ENCODE assay signal across 7 mouse cellular contexts in the genomic region with DNA sequence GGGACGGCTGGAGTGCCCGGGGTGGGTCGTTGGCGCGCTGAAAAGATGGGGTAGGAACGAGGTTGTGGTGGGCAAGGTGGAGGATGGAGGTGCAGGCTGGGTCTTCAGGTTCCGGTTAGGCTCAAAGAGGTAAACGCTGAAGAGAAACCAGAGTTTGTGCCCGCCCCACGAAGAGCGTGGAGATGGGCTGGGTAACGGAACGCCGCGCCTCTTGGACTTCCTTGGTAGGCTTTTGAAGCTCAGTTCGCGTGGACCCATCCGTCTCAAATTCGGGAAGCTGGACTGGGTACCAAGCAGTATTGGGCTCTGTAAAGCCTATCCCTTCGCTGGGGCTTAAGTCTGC. TPM values are rescaled to one million over a fixed set of nuclear protein-coding genes. Genes with fewer than 3 reads are reported as not detected.
DNase-seq lines count a peak whose midpoint lies in the region; ATAC-seq and TF ChIP-seq lines count a peak whose summit lies in the region.

No protein-coding gene starts in this region.

- TF ChIP-seq POLR2A in bone marrow macrophage, adult 2 months (IDR thresholded peaks at IDR 0.05; ENCODE audit: borderline replicate concordance, low read depth, low read length) = no peak

- DNase-seq in right cerebral cortex, postnatal 10 days (ENCODE audit: low spot score in 2 of 2) = peak; percentile 66 to 70
- no peak for DNase-seq in right cerebral cortex, postnatal 25 days
- peak; percentile 59 for DNase-seq in kidney, postnatal 14 days
- DNase-seq in lung, postnatal 14 days = peak; percentile 54

- H3K9ac ChIP-seq in forebrain, embryonic 16.5 days (replicated peaks; ENCODE audit: low read depth, low read length) = peak overlapping the region; percentile 64
- peak overlapping the region; percentile 73 for H3K9ac ChIP-seq in stomach, embryonic 15.5 days

- no peak for TF ChIP-seq CTCF in bone marrow macrophage, adult 2 months (IDR thresholded peaks at IDR 0.05; ENCODE audit: low read depth, low read length)

- peaks cover 4% of the 10 kb centered on the region; the same call in 1 of the 2 replicates for H3K36me3 ChIP-seq in forebrain, embryonic 16.5 days (ENCODE audit: control insufficient read depth, insufficient read depth)
- H3K36me3 ChIP-seq in stomach, embryonic 15.5 days = peaks cover 9% of the 10 kb centered on the region; the same call in 1 of the 2 replicates

- 0% methylated on average over 20 of the region's 20 CpGs for WGBS in forebrain, embryonic 16.5 days
- WGBS in stomach, embryonic 15.5 days = 0% methylated on average over 20 of the region's 20 CpGs

- ATAC-seq in forebrain, embryonic 16.5 days = no peak
- ATAC-seq in stomach, embryonic 15.5 days (ENCODE audit: insufficient read depth, low FRiP score, low read depth) = peak; percentile 2; the same call in 1 of the 2 replicates

- peak overlapping the region; percentile 81 for H3K27ac ChIP-seq in bone marrow macrophage, adult 2 months (ENCODE audit: insufficient read depth, low read depth, low read length)
- H3K27ac ChIP-seq in forebrain, embryonic 16.5 days (ENCODE audit: low read length) = peak overlapping the region; percentile 71
- peak overlapping the region; percentile 86 for H3K27ac ChIP-seq in stomach, embryonic 15.5 days

- no peaks in the 10 kb centered on the region for H3K27me3 ChIP-seq in forebrain, embryonic 16.5 days (replicated peaks; ENCODE audit: control insufficient read depth, insufficient read depth, low read length)
- H3K27me3 ChIP-seq in stomach, embryonic 15.5 days (replicated peaks) = no peaks in the 10 kb centered on the region

- H3K9me3 ChIP-seq in forebrain, embryonic 16.5 days (ENCODE audit: control insufficient read depth, low read length) = no peaks in the 10 kb centered on the region
- H3K9me3 ChIP-seq in stomach, embryonic 15.5 days = no peaks in the 10 kb centered on the region

- peak overlapping the region; percentile 81 for H3K4me2 ChIP-seq in forebrain, embryonic 16.5 days (ENCODE audit: low read length)
- H3K4me2 ChIP-seq in stomach, embryonic 15.5 days = peak overlapping the region; percentile 79

- H3K4me3 ChIP-seq in bone marrow macrophage, adult 2 months (ENCODE audit: insufficient read depth, low read length) = peak overlapping the region; percentile 68
- peak overlapping the region; percentile 64 for H3K4me3 ChIP-seq in forebrain, embryonic 16.5 days (replicated peaks; ENCODE audit: low read length)
- H3K4me3 ChIP-seq in stomach, embryonic 15.5 days (replicated peaks) = peak overlapping the region; percentile 86

- H3K4me1 ChIP-seq in bone marrow macrophage, adult 2 months (ENCODE audit: control insufficient read depth, insufficient read depth, low read length) = peaks cover 13% of the 10 kb centered on the region
- H3K4me1 ChIP-seq in forebrain, embryonic 16.5 days (replicated peaks; ENCODE audit: control insufficient read depth, insufficient read depth, low read length) = peaks cover 17% of the 10 kb centered on the region
- H3K4me1 ChIP-seq in stomach, embryonic 15.5 days = peaks cover 17% of the 10 kb centered on the region; the same call in 1 of the 2 replicates

RNA-seq across cellular contexts. Expression of a gene that starts 0.5 kb away (rescaled TPM):
- polyA plus RNA-seq in bone marrow macrophage, adult 2 months (2012; ENCODE audit: insufficient read depth, insufficient read length, missing spikeins) = 89.1 and 109 TPM in 2 replicates
- polyA plus RNA-seq in forebrain, embryonic 16.5 days (2015; fragmentation: Nextera tagmentation; extraction: Ambion mirVana) = 1,084 and 1,214 TPM in 2 replicates
- 1,196 and 1,237 TPM in 2 replicates for polyA plus RNA-seq in stomach, embryonic 15.5 days (2015; fragmentation: Nextera tagmentation; extraction: Ambion mirVana)

RNA-seq across cellular contexts. Expression of a gene that starts 0.7 kb away (rescaled TPM):
- 14.8 and 15.4 TPM in 2 replicates for polyA plus RNA-seq in bone marrow macrophage, adult 2 months (2012; ENCODE audit: insufficient read depth, insufficient read length, missing spikeins)
- 56.0 and 57.8 TPM in 2 replicates for polyA plus RNA-seq in forebrain, embryonic 16.5 days (2015; fragmentation: Nextera tagmentation; extraction: Ambion mirVana)
- 32.0 and 37.0 TPM in 2 replicates for polyA plus RNA-seq in stomach, embryonic 15.5 days (2015; fragmentation: Nextera tagmentation; extraction: Ambion mirVana)
